Mouse (Mus musculus) CH12.LX (cell line): Measurements from ENCODE around the gene Scaf4. TPM values are rescaled to one million over a fixed set of nuclear protein-coding genes. Genes with fewer than 3 reads are reported as not detected.

Experiments
- DNase-seq: peaks from one replicate; pipeline ENCODE4 v3.0.0-alpha.2; 2013; ENCODE audit errors: extremely low read depth
- H3K27ac ChIP-seq: 2 replicates; pipeline ENCODE4 v1.5.1; 2012; ENCODE audit warnings: low read depth, mild to moderate bottlenecking, control low read depth, moderate library complexity; ENCODE audit not compliant: insufficient read depth
- H3K27me3 ChIP-seq: replicated peaks from 2 replicates; pipeline ENCODE3; 2012; ENCODE audit warnings: inconsistent platforms
- H3K36me3 ChIP-seq, 2 experiments: replicated peaks in 1 of 2; 2 replicates each; pipeline versions ENCODE3 to v1.6.1; 2012; ENCODE audit warnings: inconsistent platforms in 1 of 2, low read length in 1 of 2, mild to moderate bottlenecking in 1 of 2, mixed read lengths in 1 of 2, moderate library complexity in 1 of 2; ENCODE audit not compliant: control insufficient read depth in 1 of 2, insufficient read depth in 1 of 2
- H3K4me1 ChIP-seq, 2 experiments: 2 replicates each; pipeline ENCODE4 v1.6.1; 2012; ENCODE audit warnings: inconsistent platforms in 1 of 2, moderate library complexity in 1 of 2; ENCODE audit not compliant: insufficient read depth in 2 of 2, control insufficient read depth in 1 of 2
- H3K4me2 ChIP-seq: 2 replicates; pipeline ENCODE4 v1.6.1; 2012; ENCODE audit warnings: low read depth, mild to moderate bottlenecking, control low read depth; ENCODE audit not compliant: poor library complexity, insufficient read depth, severe bottlenecking
- H3K4me3 ChIP-seq, 3 experiments: fragments of 150-350 bp in 1 of 3; sonication (generic) in 1 of 3; replicated peaks in 1 of 3; 2 replicates each; pipeline versions ENCODE3 to v1.5.1; 2011 to 2012; ENCODE audit warnings: low read depth in 2 of 3, low read length in 2 of 3, mild to moderate bottlenecking in 2 of 3, moderate library complexity in 2 of 3, control low read depth in 1 of 3, improper control_type of control experiment in 1 of 3, inconsistent platforms in 1 of 3, mixed read lengths in 1 of 3; ENCODE audit not compliant: poor library complexity in 1 of 3
- H3K79me2 ChIP-seq: replicated peaks from 2 replicates; pipeline ENCODE4 v1.6.1; 2012; ENCODE audit warnings: mild to moderate bottlenecking, moderate library complexity; ENCODE audit not compliant: control insufficient read depth, poor library complexity, insufficient read depth, severe bottlenecking; ENCODE audit errors: extremely low read depth
- H3K9ac ChIP-seq: 2 replicates; pipeline ENCODE4 v1.6.1; 2012; ENCODE audit warnings: low read depth, mild to moderate bottlenecking, control low read depth, moderate library complexity; ENCODE audit not compliant: insufficient read depth
- H3K9me3 ChIP-seq: replicated peaks from 2 replicates; pipeline ENCODE3; 2012; ENCODE audit warnings: low read length, inconsistent platforms, mixed read lengths
- CTCF ChIP-seq, 2 experiments: IDR thresholded peaks in 1 of 2; conservative IDR thresholded peaks in 1 of 2; 2 replicates each; pipeline ENCODE4 v1.5.1; 2011 to 2012; ENCODE audit warnings: low read depth in 2 of 2, low read length in 2 of 2, improper control_type of control experiment in 1 of 2, inconsistent platforms in 1 of 2, mild to moderate bottlenecking in 1 of 2, moderate library complexity in 1 of 2
- GABPA ChIP-seq: IDR thresholded peaks from 2 replicates; pipeline ENCODE4 v1.6.1; 2012; ENCODE audit warnings: low read depth, low read length, improper control_type of control experiment, inconsistent platforms; ENCODE audit not compliant: insufficient replicate concordance
- IRF4 ChIP-seq: IDR thresholded peaks from 2 replicates; pipeline ENCODE4 v1.6.1; 2014; ENCODE audit warnings: low read depth, mild to moderate bottlenecking, inconsistent platforms, low read length, improper control_type of control experiment
- MAFK ChIP-seq: IDR thresholded peaks from 2 replicates; pipeline ENCODE4 v1.6.1; 2011; ENCODE audit warnings: low read length, improper control_type of control experiment; ENCODE audit not compliant: insufficient replicate concordance
- PAX5 ChIP-seq: IDR thresholded peaks from 2 replicates; pipeline ENCODE4 v1.6.1; 2012; ENCODE audit warnings: low read length, inconsistent platforms, mixed read lengths
- RAD21 ChIP-seq: IDR thresholded peaks from 2 replicates; pipeline ENCODE4 v1.6.1; 2011; ENCODE audit warnings: low read depth, mild to moderate bottlenecking, low read length, improper control_type of control experiment, moderate library complexity
- RCOR1 ChIP-seq: conservative IDR thresholded peaks from 2 replicates; pipeline ENCODE4 v1.6.1; 2012; ENCODE audit warnings: low read depth, mild to moderate bottlenecking, inconsistent platforms, low read length, improper control_type of control experiment
- SIN3A ChIP-seq: IDR thresholded peaks from 2 replicates; pipeline ENCODE4 v1.6.1; 2012; ENCODE audit warnings: low read length, improper control_type of control experiment, inconsistent platforms
- SMC3 ChIP-seq: IDR thresholded peaks from 2 replicates; pipeline ENCODE4 v1.6.1; 2011; ENCODE audit warnings: low read depth, low read length, improper control_type of control experiment
- ZKSCAN1 ChIP-seq: IDR thresholded peaks from 2 replicates; pipeline ENCODE4 v1.6.1; 2012; ENCODE audit warnings: low read depth, inconsistent platforms, low read length, improper control_type of control experiment, borderline replicate concordance
- dilution Hi-C: fragments of 300-500 bp; cut with MboI; formaldehyde crosslinking; loops from 2 replicates; pipeline ENCODE4 v1.14.3; 2020; ENCODE audit warnings: low sequenced_read_pairs; ENCODE audit not compliant: extremely low pct_unique_long_range_greater_than_20kb, extremely low pct_ligation_motif_present
- in situ Hi-C: fragments of 300-500 bp; cut with MboI; formaldehyde crosslinking; loops from 3 replicates; pipeline ENCODE4 v1.14.3; 2019; ENCODE audit warnings: low sequenced_read_pairs, low pct_ligation_motif_present, low pct_unique_long_range_greater_than_20kb, mixed read lengths
- polyA plus RNA-seq: library from polyadenylated mRNA; unstranded; fragments of >175 nt; gene quantifications from 2 replicates; pipeline ENCODE4 v1.2.1, GENCODE M21; 2012; ENCODE audit warnings: low read depth; ENCODE audit not compliant: insufficient read length
- total RNA-seq, 2 experiments: library from RNA; depleted of rRNA; stranded (reverse); fragments of 300-350 nt in 1 of 2; fragments of >200 nt in 1 of 2; gene quantifications; 2 replicates each; pipeline ENCODE4 v1.2.3; 2012 to 2014

The Scaf4 gene
- total and polyA plus RNA-seq, 3 experiments: 6.0 to 60.4 (median 17.5) TPM

GRCm38 (mm10) chr16:90261791-90262190 is 22.5 kb downstream of the Scaf4 start:
- Histone ChIP-seq H3K79me2 (peaks cover 22% of the 10 kb centered on the region), H3K4me2 (no peak overlapping the region), H3K36me3 (peaks cover 33 to 76% of the 10 kb centered on the region in 2 experiments), H3K9me3 (no peaks in the 10 kb centered on the region), H3K27ac (no peak overlapping the region), H3K27me3 (no peaks in the 10 kb centered on the region), H3K4me3 (no peak overlapping the region), H3K9ac (no peak overlapping the region), H3K4me1 (peaks cover 2 to 21% of the 10 kb centered on the region in 2 experiments)
- in situ Hi-C loops: no loop called here
- no peak for DNase-seq
- TF ChIP-seq GABPA (no peak), SIN3A (no peak), RAD21 (no peak), ZKSCAN1 (no peak), RCOR1 (no peak), PAX5 (no peak), IRF4 (no peak), SMC3 (no peak)
- dilution Hi-C loops: no loop called here

- dilution Hi-C loops: no loop called here
- H3K4me2 ChIP-seq: no peak overlapping the region
- in situ Hi-C loops: no loop called here
- H3K27ac ChIP-seq: no peak overlapping the region
- no peak for DNase-seq
- H3K27me3 ChIP-seq: no peaks in the 10 kb centered on the region
- H3K79me2 ChIP-seq: peaks cover 9% of the 10 kb centered on the region
- peaks cover 42 to 79% of the 10 kb centered on the region in 2 experiments for H3K36me3 ChIP-seq
- TF ChIP-seq CTCF (conservative IDR thresholded peaks at IDR 0.05 in 1 of 2, IDR thresholded peaks at IDR 0.05 in 1 of 2; ENCODE audit: low read depth in 2 of 2, low read length in 2 of 2) (no peak), PAX5 (no peak)
- peaks cover 2 to 12% of the 10 kb centered on the region in 2 experiments for H3K4me1 ChIP-seq
- H3K4me3 ChIP-seq: no peak overlapping the region
- no peaks in the 10 kb centered on the region for H3K9me3 ChIP-seq
- no peak overlapping the region for H3K9ac ChIP-seq
These were observed 24.2 kb downstream of the Scaf4 start for GRCm38 (mm10) chr16:90260097-90260496.

- Histone ChIP-seq H3K79me2 (peaks cover 6% of the 10 kb centered on the region), H3K4me3 (no peak overlapping the region), H3K27me3 (no peaks in the 10 kb centered on the region), H3K9ac (no peak overlapping the region), H3K4me1 (peaks cover 2 to 11% of the 10 kb centered on the region in 2 experiments), H3K9me3 (no peaks in the 10 kb centered on the region)
- TF ChIP-seq MAFK: no peak
- TF ChIP-seq, all 38 proteins: peak for 0
- dilution Hi-C loops: no loop called here
- Histone ChIP-seq H3K27ac (no peak overlapping the region), H3K36me3 (peaks cover 45 to 83% of the 10 kb centered on the region in 2 experiments), H3K4me2 (no peak overlapping the region)
- in situ Hi-C loops: no loop called here
- DNase-seq: no peak
These were observed 24.7 kb downstream of the Scaf4 start for GRCm38 (mm10) chr16:90259623-90260022.
